Mouse (Mus musculus): Measurements from ENCODE around the gene Arhgdib.

Arhgdib gene
- long read RNA-seq, experiment 1, transcript Arhgdib-201 (6 exons, 1,193 nt): major isoform, 12 of 17 reads
- long read RNA-seq, experiment 1, partial matches to known transcripts: 3 of 17 reads
- long read RNA-seq, experiment 1, other reads (novel, unspliced or antisense): 1 of 17 reads
- long read RNA-seq, experiment 2, transcript Arhgdib-201 (6 exons, 1,193 nt): major isoform, 13 of 17 reads
- long read RNA-seq, experiment 2, partial matches to known transcripts: 0 of 17 reads
- long read RNA-seq, experiment 2, other reads (novel, unspliced or antisense): 0 of 17 reads

- intact Hi-C loops (cut with DNase I): no loop called here
Measured at GRCm38 (mm10) chr6:136941051-136942021, at the start of gene Arhgdib. Arhgdib (minus strand) TSS chr6:136941899.

- intact Hi-C loops (cut with DNase I): loop anchor here (10.0 kb wide), 1 partner anchor 204 kb away; no protein-coding TSS in a partner anchor
Measured at GRCm38 (mm10) chr6:136990557-136990956, 48.9 kb upstream of the Arhgdib start.

GRCm38 (mm10) chr6:136989824-136990497, 48.3 kb upstream of the Arhgdib start:
- intact Hi-C loops (cut with DNase I): loop anchor here (10.0 kb wide), 1 partner anchor 205 kb away; no protein-coding TSS in a partner anchor

GRCm38 (mm10) chr6:136988536-136989060, 46.9 kb upstream of the Arhgdib start:
- intact Hi-C loops (cut with DNase I): no loop called here

- intact Hi-C loops (cut with DNase I): no loop called here
Measured at GRCm38 (mm10) chr6:136986718-136987117, 45.0 kb upstream of the Arhgdib start.

GRCm38 (mm10) chr6:136986019-136986418, 44.3 kb upstream of the Arhgdib start:
- intact Hi-C loops (cut with DNase I): no loop called here

- intact Hi-C loops (cut with DNase I): loop anchor here (5.0 kb wide), 2 partner anchors 61 to 121 kb away; partner anchors contain the start of genes Erp27 and Pde6h
Measured at GRCm38 (mm10) chr6:136983201-136983600, 41.5 kb upstream of the Arhgdib start.

- intact Hi-C loops (cut with DNase I): loop anchor here (5.0 kb wide), 2 partner anchors 60 to 120 kb away; partner anchors contain the start of genes Erp27 and Pde6h
Measured at GRCm38 (mm10) chr6:136982581-136982980, 40.9 kb upstream of the Arhgdib start.

- intact Hi-C loops (cut with DNase I): loop anchor here (5.0 kb wide), 2 partner anchors 58 to 118 kb away; partner anchors contain the start of genes Erp27 and Pde6h
Measured at GRCm38 (mm10) chr6:136980331-136980746, 38.6 kb upstream of the Arhgdib start.

- intact Hi-C loops (cut with DNase I): loop anchor here (5.0 kb wide), 2 partner anchors 57 to 117 kb away; partner anchors contain the start of genes Erp27 and Pde6h
Measured at GRCm38 (mm10) chr6:136979274-136980082, 37.8 kb upstream of the Arhgdib start.

- intact Hi-C loops (cut with DNase I): loop anchor here (5.0 kb wide), 1 partner anchor 107 kb away; no protein-coding TSS in a partner anchor
Measured at GRCm38 (mm10) chr6:136968877-136969276, 27.2 kb upstream of the Arhgdib start.

GRCm38 (mm10) chr6:136967466-136967865, 25.8 kb upstream of the Arhgdib start:
- intact Hi-C loops (cut with DNase I): loop anchor here (5.0 kb wide), 1 partner anchor 105 kb away; no protein-coding TSS in a partner anchor

GRCm38 (mm10) chr6:136965912-136966311, 24.2 kb upstream of the Arhgdib start:
- intact Hi-C loops (cut with DNase I): loop anchor here (5.0 kb wide), 1 partner anchor 104 kb away; no protein-coding TSS in a partner anchor

GRCm38 (mm10) chr6:136964609-136965510, 23.2 kb upstream of the Arhgdib start:
- intact Hi-C loops (cut with DNase I): loop anchor here (5.0 kb wide), 2 partner anchors 43 to 103 kb away; partner anchors contain the start of genes Erp27 and Pde6h

GRCm38 (mm10) chr6:136962957-136963356, 21.3 kb upstream of the Arhgdib start:
- intact Hi-C loops (cut with DNase I): loop anchor here (5.0 kb wide), 1 partner anchor 41 kb away; the partner anchor contains the start of genes Erp27 and Pde6h

GRCm38 (mm10) chr6:136959131-136959530, 17.4 kb upstream of the Arhgdib start:
- intact Hi-C loops (cut with DNase I): no loop called here

GRCm38 (mm10) chr6:136957062-136957461, 15.4 kb upstream of the Arhgdib start:
- intact Hi-C loops (cut with DNase I): no loop called here

- intact Hi-C loops (cut with DNase I): no loop called here
Measured at GRCm38 (mm10) chr6:136955240-136955639, 13.5 kb upstream of the Arhgdib start.
